Mouse (Mus musculus) kidney, embryonic 14.5 days (tissue): ENCODE data around the gene Cela3b. TPM values are rescaled to one million over a fixed set of nuclear protein-coding genes. Genes with fewer than 3 reads are reported as not detected.
A peak's percentile ranks its signal among the peaks of the same experiment; 100 is the strongest.
"Not testable (repeated sequence)": the region's sequence is repeated elsewhere in the genome, so short reads cannot be mapped to it uniquely, and the experiment has no call there.

Source experiments
- ATAC-seq: fragments of 200-750 bp; cut with Nextera tagmentation; 2 replicates; pipeline ENCODE4 v1.8.0; 2017; ENCODE audit warnings: moderate number of reproducible peaks, mild to moderate bottlenecking, moderate TSS enrichment, moderate library complexity; ENCODE audit not compliant: low FRiP score, low TSS enrichment
- H3K27ac ChIP-seq: fragments of 300-500 bp; sonication (generic); 2 replicates; pipeline ENCODE4 v1.5.1; 2014; ENCODE audit warnings: low read depth, mild to moderate bottlenecking, low read length, moderate library complexity, mixed read lengths
- H3K27me3 ChIP-seq: fragments of 300-500 bp; sonication (generic); 2 replicates; pipeline ENCODE4 v1.6.1; 2014; ENCODE audit warnings: mild to moderate bottlenecking, low read length; ENCODE audit not compliant: control insufficient read depth, insufficient read depth
- H3K36me3 ChIP-seq: fragments of 300-500 bp; sonication (generic); 2 replicates; pipeline ENCODE4 v1.6.1; 2014; ENCODE audit warnings: low read length, mixed read lengths; ENCODE audit not compliant: control insufficient read depth, insufficient read depth
- H3K4me1 ChIP-seq: fragments of 300-500 bp; sonication (generic); 2 replicates; pipeline ENCODE4 v1.6.1; 2014; ENCODE audit warnings: low read length, mixed read lengths; ENCODE audit not compliant: control insufficient read depth, insufficient read depth
- H3K4me2 ChIP-seq: fragments of 300-500 bp; sonication (generic); replicated peaks from 2 replicates; pipeline ENCODE4 v1.6.1; 2014; ENCODE audit warnings: low read depth, mild to moderate bottlenecking, low read length
- H3K4me3 ChIP-seq: fragments of 300-500 bp; sonication (generic); 2 replicates; pipeline ENCODE4 v1.5.1; 2014; ENCODE audit warnings: mild to moderate bottlenecking, low read length
- H3K9ac ChIP-seq: fragments of 300-500 bp; sonication (generic); 2 replicates; pipeline ENCODE4 v1.6.1; 2014; ENCODE audit warnings: low read depth, mild to moderate bottlenecking, low read length, moderate library complexity
- H3K9me3 ChIP-seq: fragments of 300-500 bp; sonication (generic); 2 replicates; pipeline ENCODE4 v1.6.1; 2016; ENCODE audit warnings: low read length; ENCODE audit not compliant: control insufficient read depth
- WGBS: fragments of 180-500 bp; shearing (Covaris S2); extraction: QIAGEN DNeasy Blood & Tissue Kit; methylation state at CpG from one replicate; pipeline ENCODE4 v1.1.7; 2014; 5-methylcytosine and 5-hydroxymethylcytosine counted together
- polyA plus RNA-seq: library from polyadenylated mRNA; unstranded; fragments of >200 nt; fragmentation: Nextera tagmentation; extraction: Ambion mirVana; gene quantifications from 2 replicates; pipeline ENCODE4 v1.2.1, GENCODE M21; 2014

Cela3b gene
- polyA plus RNA-seq, 1 experiment from 2014 or later, result not detected

- whole genome bisulfite sequencing, result 76% methylated on average over 7 of the region's 7 CpGs
- not testable (repeated sequence) for H3K4me3 ChIP-seq, H3K4me1 ChIP-seq, H3K36me3 ChIP-seq, ATAC-seq, H3K9me3 ChIP-seq, H3K9ac ChIP-seq, H3K4me2 ChIP-seq, H3K27me3 ChIP-seq, H3K27ac ChIP-seq
Measured at GRCm38 (mm10) chr4:137412185-137412709, 18.1 kb downstream of the Cela3b start.

GRCm38 (mm10) chr4:137409691-137410090 lies 20.6 kb downstream of the Cela3b start, which contains the start of gene Cela3a:
Gene Cela3a (minus strand): TSS chr4:137409791.
- H3K27me3 ChIP-seq, result no peaks in the 10 kb centered on the region
- no peak within 1 kb of the TSS for H3K27ac ChIP-seq
- no peaks in the 10 kb centered on the region for H3K9me3 ChIP-seq
- H3K4me3 ChIP-seq, result no peak within 1 kb of the TSS
- H3K4me1 ChIP-seq, result no peaks in the 10 kb centered on the region
- no peaks in the 10 kb centered on the region for H3K36me3 ChIP-seq
- H3K9ac ChIP-seq, result no peak within 1 kb of the TSS
- no peak within 1 kb of the TSS for H3K4me2 ChIP-seq
- WGBS, result 92% methylated on average over 5 of the region's 5 CpGs
- no peak for ATAC-seq

- Histone ChIP-seq H3K27me3 (no peaks in the 10 kb centered on the region), H3K9ac (no peak overlapping the region), H3K4me3 (no peak overlapping the region), H3K9me3 (no peaks in the 10 kb centered on the region), H3K36me3 (no peaks in the 10 kb centered on the region), H3K4me1 (no peaks in the 10 kb centered on the region), H3K27ac (no peak overlapping the region), H3K4me2 (no peak overlapping the region)
- ATAC-seq, result no peak
- 89% methylated on average over 3 of the region's 3 CpGs for WGBS
Measured at GRCm38 (mm10) chr4:137405571-137405970, 24.8 kb downstream of the Cela3b start.

- no peaks in the 10 kb centered on the region for H3K27me3 ChIP-seq
- H3K4me3 ChIP-seq, result no peak overlapping the region
- no peak overlapping the region for H3K27ac ChIP-seq
- 67% methylated on average over 15 of the region's 15 CpGs for WGBS
- no peaks in the 10 kb centered on the region for H3K4me1 ChIP-seq
- no peak overlapping the region for H3K9ac ChIP-seq
- no peak overlapping the region for H3K4me2 ChIP-seq
- no peaks in the 10 kb centered on the region for H3K36me3 ChIP-seq
- H3K9me3 ChIP-seq, result no peaks in the 10 kb centered on the region
- no peak for ATAC-seq
Measured at GRCm38 (mm10) chr4:137396641-137397525, 33.5 kb downstream of the Cela3b start.

GRCm38 (mm10) chr4:137393378-137394135 lies 36.8 kb downstream of the Cela3b start:
- no peak overlapping the region for H3K4me2 ChIP-seq
- WGBS, result 47% methylated on average over 9 of the region's 9 CpGs

GRCm38 (mm10) chr4:137392874-137393273 lies 37.5 kb downstream of the Cela3b start:
- Histone ChIP-seq H3K9ac (no peak overlapping the region), H3K27me3 (no peaks in the 10 kb centered on the region), H3K4me3 (no peak overlapping the region), H3K4me1 (no peaks in the 10 kb centered on the region), H3K27ac (no peak overlapping the region), H3K36me3 (no peaks in the 10 kb centered on the region), H3K9me3 (no peaks in the 10 kb centered on the region), H3K4me2 (no peak overlapping the region)
- WGBS, result 69% methylated on average over 9 of the region's 9 CpGs
- ATAC-seq, result no peak

More at GRCm38 (mm10) chr4:137393378-137394135, 36.8 kb downstream of the Cela3b start:
- H3K4me3 ChIP-seq, result no peak overlapping the region
- H3K4me1 ChIP-seq, result no peaks in the 10 kb centered on the region
- H3K9me3 ChIP-seq, result no peaks in the 10 kb centered on the region
- 0 out of 2 replicates have a peak overlapping the region, but pooled peaks have one; percentile 30 for H3K27ac ChIP-seq
- no peak for ATAC-seq
- no peak overlapping the region for H3K9ac ChIP-seq
- no peaks in the 10 kb centered on the region for H3K27me3 ChIP-seq
- H3K36me3 ChIP-seq, result no peaks in the 10 kb centered on the region

GRCm38 (mm10) chr4:137391287-137391686 lies 39.1 kb downstream of the Cela3b start:
- Histone ChIP-seq H3K4me3 (no peak overlapping the region), H3K27me3 (no peaks in the 10 kb centered on the region), H3K27ac (no peak overlapping the region), H3K9me3 (no peaks in the 10 kb centered on the region), H3K4me2 (no peak overlapping the region), H3K9ac (no peak overlapping the region), H3K4me1 (peaks cover 3% of the 10 kb centered on the region; the same call in 1 of the 2 replicates), H3K36me3 (no peaks in the 10 kb centered on the region)
- 95% methylated on average over 3 of the region's 3 CpGs for WGBS
- ATAC-seq, result no peak

GRCm38 (mm10) chr4:137390196-137390595 lies 40.1 kb downstream of the Cela3b start:
- ATAC-seq, result no peak
- no peaks in the 10 kb centered on the region for H3K27me3 ChIP-seq
- H3K27ac ChIP-seq, result no peak overlapping the region
- H3K4me2 ChIP-seq, result no peak overlapping the region
- WGBS, result 91% methylated on average over 4 of the region's 4 CpGs
- H3K4me3 ChIP-seq, result no peak overlapping the region
- H3K9me3 ChIP-seq, result no peaks in the 10 kb centered on the region
- H3K9ac ChIP-seq, result no peak overlapping the region
- no peaks in the 10 kb centered on the region for H3K36me3 ChIP-seq
- peaks cover 3% of the 10 kb centered on the region; the same call in 1 of the 2 replicates for H3K4me1 ChIP-seq
